Mouse (Mus musculus): ENCODE data around the gene Deup1.
"Not testable (repeated sequence)": the region's sequence is repeated elsewhere in the genome, so short reads cannot be mapped to it uniquely, and the experiment has no call there.

Deup1 gene

DNA sequence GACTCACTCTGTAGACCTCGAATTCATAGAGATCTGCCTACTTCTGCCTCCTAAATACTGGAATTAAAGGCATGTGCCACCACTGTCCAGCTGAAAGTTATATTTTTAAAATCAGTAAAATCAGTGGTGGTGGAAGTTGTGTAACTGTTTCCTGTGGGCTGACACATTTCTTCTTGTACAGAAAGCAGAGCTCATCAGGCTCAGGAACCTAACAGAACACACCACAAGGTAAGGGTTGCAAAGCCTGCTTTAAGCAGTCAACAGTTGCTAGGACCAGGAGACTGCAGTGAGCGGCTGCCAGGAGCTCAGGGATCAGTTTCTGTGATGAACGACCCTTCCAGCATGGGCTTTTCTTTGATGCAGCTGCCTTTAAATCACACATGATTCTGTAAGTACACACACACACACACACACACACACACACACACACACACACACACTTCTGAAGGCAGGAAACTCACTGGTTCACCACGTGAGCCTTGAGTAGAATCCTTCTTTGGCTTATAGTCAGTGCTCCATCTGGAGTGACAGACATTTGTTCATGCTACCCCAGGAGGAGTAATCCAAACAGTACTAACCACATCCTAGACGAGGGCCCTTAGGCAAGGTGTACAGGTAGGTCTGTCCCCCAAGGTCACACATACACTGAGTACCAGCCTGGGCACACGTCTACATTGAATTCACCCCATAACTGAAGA is 40.4 kb downstream of the Deup1 start:
- no peak for DNase-seq (ENCODE audit: low read depth)

DNA sequence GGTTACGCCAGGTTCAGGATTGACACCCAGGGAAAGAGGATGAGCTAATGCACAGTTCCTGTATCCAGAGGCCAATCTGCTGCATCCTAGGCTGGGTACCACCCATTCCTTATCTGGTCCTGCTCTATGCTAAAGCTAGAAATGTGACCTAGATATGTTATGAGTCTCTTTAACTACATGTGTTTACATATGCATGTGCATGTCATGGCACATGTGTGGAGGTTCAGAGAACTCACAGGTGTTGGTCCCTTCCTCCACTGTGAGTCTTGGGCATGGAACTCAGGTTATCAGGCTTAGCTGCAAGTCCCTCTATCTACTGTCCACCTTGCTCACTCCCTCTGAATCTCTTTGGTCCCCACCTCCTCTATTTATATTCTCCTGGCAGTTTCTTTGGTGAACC is 41.8 kb downstream of the Deup1 start:
- DNase-seq (ENCODE audit: low read depth) = no peak

DNA sequence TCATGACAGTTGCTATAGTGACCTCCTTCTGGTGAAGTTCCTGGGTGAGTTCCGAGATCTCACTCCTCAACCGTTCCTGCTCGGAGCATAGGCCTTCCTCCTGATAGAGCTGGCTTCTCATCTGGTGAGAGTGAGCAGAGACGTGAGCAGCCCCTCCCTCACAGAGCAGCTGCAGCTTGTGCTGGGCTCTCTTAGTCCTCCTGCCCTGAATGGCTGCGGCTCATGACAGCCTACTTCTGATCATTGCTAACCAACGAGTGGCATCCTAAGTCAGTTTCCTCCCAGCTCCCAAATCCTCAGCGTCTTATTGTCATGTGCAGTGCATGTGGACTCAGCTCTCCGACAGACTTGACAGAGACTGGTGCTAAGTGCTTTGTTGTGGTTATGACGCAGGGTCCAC is 43.5 kb downstream of the Deup1 start:
- no peak for DNase-seq (ENCODE audit: low read depth)

DNA sequence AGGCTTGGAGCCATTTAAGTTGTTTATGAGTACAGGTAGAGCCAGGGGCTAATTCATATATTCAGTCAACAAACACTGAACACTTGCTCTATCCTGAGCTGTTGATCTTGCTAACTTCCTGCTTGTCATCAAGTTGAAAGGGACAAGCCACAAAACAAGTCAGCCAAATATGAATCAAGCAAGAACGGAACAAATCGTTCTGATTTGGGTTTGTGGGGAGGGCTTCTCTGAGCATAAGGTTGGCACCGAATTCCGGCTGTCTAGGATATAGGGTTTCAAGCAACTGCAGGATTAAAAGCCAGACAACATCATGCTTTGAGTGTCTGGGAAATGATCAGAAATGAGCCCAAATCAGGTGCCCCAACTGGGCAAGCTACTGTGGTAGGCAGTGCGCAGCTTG is 45.7 kb downstream of the Deup1 start:
- DNase-seq (ENCODE audit: low read depth) = no peak

DNA sequence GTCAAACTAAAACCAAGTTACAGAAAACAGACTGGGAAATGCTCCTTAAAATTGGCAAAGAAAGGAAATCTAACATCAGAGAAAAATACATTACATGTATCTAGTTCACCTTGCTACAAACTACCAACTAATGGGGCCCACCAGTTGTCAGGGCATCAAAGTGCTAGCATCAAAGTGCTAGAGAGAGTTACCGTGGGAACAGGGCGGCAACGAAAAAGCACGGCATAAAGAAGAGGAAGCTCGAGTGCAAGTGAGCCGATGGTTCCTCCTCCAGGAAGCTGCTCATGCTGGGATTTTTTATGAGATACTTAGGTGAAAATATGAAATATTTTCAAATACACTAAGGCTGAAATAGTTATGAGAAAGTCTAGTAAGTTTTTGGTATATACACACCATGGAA is 47.6 kb downstream of the Deup1 start:
- no peak for DNase-seq (ENCODE audit: low read depth)

DNA sequence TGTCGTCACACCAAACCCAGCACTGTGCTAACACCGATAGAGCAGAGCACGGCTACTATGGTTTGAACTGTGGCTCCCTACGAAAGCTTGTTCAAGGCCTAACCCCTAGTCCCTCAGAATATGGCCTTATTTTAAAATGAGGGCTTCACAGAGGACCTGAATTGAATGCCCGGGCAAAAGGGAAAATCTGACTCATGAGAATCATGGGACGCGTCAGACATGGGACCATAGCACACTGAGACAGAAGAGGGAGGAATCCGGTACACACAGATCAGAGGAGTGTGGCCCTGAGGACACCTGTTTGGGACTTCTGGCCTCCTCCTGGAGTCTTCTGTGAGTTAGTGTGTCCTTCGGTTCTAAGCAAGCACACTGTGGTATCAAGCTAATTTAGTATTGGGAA is 48.8 kb downstream of the Deup1 start:
- DNase-seq (ENCODE audit: low read depth) = no peak

DNA sequence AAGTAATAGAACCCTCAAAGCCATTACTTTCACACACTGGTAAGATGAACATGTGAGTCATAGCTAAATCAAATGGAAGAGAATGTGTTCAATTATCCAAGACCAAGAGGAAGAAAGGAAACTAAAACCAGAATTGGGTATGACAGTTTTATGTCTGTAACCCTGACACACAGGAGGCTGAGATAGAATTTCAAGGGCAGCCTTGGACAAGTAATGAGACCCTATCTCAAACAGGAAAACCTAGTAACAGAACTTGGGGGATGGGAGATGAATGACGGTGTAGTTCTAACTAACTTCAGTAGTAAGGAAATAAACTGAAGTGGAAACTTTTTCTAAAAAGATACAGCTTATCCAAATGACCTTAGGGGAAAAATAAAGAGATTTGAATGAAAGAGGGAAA is 49.3 kb downstream of the Deup1 start:
- DNase-seq (ENCODE audit: low read depth) = no peak

DNA sequence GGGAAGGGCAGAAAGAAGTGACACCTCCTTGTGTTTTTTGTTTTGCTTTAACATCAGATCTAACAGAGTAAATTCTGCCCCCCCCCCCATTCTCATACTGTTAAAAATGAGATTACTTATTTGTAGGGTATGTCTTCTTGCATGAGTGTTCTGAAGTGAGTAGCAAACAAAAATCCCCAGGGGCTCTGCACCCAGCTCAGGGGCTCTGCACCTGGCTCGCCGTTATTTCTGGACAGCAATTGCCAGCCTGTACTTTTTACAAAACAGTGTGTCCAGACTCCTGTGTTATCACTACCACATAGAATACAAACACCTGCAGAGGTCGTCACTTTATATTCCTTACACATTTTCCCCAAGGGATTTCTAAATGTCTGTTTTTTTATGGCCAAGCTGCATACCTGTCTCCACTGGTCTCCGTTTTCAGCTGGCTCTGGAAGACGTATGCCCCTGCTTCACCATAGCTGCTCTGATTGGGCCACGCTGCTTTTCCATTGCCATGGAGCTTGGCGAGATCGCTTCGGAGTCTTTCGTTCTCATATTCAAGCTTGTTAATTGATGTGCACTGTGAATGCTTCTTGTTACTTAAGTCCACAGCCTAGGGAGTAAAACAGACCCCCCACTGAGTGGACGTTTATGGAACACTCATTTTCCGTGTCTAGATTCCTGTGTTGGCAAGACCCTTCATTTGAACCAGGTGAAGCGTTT is 52.8 kb downstream of the Deup1 start:
- no peak for DNase-seq (ENCODE audit: low read depth)

DNA sequence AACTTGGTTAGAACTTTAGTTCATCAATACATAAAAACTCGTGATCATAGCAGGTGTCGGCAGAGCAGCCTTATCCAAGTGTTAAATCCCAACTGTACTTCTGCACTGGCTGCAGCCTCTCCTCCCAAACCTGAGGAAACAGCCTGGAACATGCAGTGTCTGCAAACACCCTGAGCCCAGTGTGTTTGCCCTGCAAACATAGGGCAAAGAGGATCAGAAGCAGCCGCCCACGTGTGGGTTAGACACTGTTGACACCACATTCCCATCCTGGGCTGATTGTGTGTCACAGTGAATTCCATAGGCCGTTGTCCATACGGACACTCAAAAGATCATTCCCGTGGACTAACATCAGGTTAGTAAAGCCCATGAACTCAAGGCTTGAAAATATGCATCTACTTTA is 65.4 kb downstream of the Deup1 start:
- DNase-seq (ENCODE audit: low read depth) = no peak

DNA sequence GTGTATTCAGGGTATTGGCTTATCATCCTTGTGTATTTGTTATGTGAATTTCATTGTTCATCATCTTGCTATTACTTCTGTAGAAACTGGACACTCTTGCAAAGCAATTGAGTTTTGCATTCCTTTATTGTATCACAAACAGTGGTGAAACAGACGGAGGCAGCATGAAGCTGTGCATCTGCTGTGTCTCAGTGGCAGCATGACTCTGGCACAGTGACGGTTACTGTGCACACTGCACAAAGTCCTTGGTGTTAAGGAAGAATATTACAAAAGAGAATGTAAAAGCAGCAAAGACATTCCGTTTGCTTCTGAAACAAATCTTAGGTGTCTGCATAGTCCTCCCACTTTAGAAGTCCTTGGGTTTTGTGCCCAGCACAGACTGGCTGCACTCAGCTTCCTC is 67.3 kb downstream of the Deup1 start:
- DNase-seq (ENCODE audit: low read depth) = no peak

DNA sequence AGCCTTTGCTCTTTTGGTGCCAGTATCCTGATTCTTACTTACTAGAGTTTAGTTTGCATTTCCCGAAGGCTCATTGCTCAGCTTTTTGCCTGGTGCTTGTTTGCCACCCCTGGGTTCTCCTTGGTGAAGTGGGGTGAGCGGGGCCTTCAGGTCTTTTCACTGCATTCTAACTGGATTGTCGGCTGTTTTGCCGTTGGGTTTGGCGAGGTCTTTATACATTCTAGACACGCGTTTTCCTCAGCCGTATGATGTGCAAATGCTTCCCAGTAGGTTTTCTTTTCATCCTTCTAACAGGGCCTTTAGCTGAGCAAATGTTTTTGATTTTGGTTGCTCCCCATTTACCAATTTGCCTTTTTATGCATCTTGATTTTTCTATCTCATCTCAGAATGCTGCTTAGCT is 74.4 kb downstream of the Deup1 start:
- no peak for DNase-seq (ENCODE audit: low read depth)

DNA sequence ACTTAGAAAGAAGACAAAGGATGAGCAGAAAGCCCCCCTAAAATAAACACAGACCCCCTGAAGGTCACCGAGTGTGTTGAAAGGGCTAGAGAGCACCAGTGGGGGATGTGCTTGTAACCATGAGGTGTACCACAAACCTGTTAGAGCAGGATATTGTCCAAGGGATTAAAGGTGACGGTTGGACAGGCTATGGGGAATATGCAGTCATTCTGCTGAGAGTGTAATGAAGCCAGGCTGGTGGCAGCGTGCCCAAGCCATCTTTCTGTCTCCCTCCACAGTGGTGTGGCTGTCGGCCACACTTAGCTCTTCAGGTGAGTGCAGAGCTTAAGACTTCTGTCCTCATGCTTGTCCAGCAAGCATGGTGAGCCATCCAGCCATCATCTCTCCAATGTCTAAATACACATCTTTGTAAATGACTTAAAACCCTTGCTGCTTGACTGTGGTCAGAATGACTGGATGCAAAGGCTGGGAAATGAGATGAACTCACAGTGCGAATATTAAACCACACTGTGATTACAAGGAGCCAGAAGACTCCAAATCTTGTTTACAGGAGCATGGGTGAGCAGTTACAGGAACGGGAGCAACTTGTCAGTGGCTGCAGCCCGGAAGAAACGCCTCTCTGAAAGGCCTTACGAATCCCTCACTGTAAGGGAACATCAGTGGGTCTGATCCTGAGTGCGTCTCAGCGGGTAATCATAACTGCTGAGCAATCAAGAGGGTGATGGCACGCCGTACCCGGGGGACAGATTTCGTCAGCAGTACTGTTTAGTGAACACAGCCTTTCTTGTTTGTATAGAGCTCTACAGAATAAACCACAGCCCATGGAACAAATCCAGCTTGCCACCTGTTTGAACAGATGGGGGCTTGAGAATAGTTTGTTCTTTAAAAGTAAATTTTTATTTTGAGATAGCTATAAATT is 75.5 kb downstream of the Deup1 start:
- no peak for DNase-seq (ENCODE audit: low read depth)

DNA sequence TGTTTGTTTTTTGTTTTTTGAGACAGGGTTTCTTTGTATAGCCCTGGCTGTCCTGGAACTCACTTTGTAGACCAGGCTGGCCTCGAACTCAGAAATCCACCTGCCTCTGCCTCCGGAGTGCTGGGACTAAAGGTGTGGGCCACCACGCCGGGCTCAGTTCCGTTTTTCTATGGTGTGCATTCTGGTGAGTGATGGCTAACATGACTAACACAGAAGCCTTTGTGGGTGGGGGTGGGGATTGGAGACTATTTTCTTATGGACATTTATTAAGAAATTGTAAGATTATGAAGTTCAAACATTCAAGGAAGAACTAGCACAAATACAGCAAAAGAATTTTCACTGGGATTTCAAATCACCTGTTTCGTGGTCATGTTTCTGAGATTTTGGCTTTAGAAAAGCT is 76.7 kb downstream of the Deup1 start:
- DNase-seq (ENCODE audit: low read depth) = not testable (repeated sequence)

DNA sequence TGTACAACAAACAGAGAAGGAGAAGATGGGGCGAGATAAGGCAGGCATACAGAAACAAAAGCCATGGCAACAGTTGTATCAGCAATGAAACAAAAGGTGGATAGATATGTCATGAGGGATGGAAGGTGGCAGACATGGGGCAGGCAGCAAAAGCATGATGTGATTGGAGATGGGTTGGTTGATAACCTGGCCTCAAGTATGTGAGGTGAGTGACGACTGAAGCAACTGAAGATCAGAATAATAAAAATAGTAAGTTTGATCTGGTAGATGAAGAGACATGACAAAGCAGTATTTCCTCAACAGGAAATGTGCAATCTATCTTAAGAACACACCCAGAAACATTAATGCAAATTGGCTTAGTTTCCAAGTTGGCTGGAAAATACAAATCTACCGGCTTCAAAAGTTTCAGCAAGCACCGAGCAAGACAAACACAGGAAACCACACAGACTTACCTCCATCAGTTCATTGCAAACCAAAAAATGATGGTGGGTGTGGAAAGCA is 77.2 kb downstream of the Deup1 start:
- no peak for DNase-seq (ENCODE audit: low read depth)

DNA sequence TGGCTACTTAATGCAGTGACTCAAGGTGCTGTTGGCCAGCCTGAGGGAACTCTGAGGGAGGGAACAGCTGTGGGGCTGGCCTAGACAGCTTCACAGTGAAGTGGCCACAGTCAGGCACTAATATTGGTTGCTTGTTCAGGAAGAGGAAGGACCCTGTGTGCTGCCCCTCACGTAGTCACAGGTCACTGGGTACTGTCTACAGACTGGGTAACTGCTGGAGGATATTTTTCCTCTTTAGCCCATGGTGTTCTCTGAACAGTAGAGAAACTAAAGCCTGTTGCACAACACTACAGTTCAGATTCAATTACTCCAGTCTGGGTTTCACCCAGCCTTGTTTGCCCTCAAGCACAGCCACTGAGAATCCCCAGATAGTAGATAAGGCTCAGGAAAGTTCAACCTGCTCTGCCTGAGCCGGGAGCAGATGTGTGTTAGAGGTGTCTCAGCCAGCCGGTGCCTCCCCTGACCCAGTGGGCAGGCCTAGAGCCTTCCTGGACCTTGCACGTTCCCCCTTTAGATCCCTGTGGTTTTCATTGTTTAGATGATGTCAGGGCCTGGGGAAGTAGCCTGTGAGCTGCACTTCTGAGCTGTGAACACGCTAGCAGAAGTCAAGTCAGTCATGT is 85.9 kb downstream of the Deup1 start:
- DNase-seq (ENCODE audit: low read depth) = peak; percentile 12

DNA sequence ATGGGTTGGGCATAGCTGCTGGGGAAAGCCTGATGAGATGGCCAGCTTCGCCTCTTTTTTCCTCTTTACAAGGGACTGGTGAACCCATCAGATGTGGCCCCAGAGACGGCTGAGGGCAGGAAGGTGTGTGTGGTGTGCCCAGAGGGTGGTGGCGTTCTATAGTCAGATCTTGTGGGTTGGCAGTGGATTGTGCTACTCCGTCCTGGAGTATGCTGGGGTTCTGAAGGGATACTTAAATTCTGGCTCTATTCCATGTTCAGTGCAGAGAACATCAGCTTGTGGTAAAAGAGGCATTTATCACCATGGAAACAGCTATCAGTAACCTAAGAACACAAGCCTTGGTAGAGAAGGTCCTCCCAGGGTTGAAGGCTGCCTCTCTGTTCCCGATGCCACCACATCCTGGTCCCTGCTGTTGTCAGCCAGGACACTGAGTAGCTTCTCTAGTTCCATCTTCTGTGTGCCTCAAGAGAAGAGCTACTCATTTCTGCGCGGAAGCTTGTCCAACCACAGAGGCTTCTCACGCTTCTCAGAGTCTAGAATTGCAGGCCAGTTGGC is 88.7 kb downstream of the Deup1 start:
- DNase-seq (ENCODE audit: low read depth) = no peak

DNA sequence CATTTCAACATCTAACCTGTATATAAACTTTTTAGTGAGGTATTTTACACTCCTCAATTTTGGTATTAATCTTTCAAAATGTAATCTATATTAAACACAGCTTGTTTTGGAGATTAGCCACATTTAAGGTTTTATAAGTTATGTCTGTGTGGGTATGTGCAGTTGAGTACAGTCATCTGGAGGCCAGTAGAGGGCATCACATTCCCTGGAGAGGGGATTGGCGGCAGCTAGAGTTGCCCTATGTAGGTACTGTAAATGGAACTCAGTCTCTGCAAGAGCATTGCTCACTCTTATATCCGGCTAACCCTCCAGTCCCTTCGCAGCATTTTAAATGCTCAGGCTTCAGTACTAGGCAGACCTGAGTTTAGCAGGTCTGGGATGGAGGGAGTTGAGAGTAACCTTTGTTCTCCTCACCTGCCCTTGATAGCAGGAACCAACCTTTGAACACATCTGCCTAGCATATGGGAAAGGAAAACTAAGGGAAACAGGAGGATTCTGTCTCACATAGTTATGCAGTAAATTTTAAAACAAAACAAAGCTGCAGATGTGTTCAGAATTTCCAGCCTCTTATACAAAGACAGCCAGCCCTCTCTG is 90.2 kb downstream of the Deup1 start:
- no peak for DNase-seq (ENCODE audit: low read depth)

DNA sequence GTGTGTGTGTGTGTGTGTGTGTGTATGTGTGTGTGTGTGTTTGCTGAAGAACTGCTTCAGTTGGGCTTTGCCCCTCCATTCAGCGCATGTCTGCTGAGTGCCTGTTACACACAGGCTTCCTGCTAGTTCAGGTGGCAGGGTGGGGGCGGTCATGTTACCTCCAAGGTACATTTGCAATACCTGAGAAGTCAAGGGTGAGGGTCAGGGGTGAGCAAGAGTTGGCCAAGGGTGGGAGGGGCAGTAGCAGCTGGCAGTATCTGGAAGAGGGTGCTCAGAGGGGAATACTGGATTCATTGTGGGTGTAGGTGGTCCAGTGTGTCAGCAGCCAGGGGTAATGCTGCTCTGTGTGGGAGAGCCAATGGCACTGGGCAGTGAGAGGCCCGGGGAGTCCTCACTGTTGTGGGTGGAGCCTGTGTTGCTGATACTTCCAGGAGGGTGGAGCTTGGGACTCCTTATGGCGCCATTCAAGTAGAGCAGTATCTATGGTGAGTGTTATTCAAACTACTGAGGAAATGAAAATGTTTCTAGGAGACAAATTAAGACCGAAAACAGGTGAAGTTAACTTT is 90.8 kb downstream of the Deup1 start:
- no peak for DNase-seq (ENCODE audit: low read depth)

DNA sequence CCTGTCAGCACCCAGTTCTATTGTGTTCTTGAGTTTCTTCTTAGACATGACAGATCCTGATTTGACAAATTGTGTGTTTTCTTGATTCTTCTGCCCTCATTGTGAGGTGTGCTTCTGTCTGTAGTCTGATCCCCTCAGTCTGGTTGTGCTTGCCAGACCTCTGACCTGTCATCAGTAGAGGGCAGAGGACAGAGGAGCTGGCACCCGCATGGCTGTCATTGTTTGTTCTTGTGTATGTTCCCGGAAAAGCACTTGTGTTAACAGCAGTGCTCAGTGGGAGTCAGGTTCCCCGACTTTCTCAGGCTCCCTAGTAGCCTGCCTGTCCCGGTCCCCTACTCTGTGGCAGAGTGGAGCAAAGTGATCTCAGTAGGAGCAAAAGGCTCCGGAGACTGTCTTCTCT is 92.3 kb downstream of the Deup1 start:
- DNase-seq (ENCODE audit: low read depth) = no peak

DNA sequence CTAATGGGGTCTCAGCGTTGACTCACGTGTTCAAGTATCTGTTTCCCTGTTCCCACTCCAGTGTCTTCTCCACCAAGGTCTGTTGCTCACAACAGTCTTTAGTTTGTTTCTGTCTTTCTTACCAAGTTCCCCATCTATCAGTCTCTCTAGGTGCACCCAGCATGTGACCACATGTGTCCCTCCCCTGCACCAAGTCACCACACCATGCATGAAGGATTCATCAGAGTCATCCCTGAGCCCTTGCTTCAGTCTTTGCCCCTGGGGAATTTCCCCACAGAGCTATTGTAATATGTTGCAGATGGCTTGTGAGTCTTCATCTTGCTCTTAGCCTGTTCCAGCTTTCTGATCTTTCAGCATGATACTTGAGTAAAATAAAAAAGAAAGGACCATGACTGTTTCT is 93.6 kb downstream of the Deup1 start:
- DNase-seq (ENCODE audit: low read depth) = no peak

All from c-Kit-positive CD71-negative TER-119-negative erythroid progenitor cells, embryonic 14.5 days (primary cell).